Mouse (Mus musculus): ENCODE measurements around the gene Drap1.
A peak's percentile ranks its signal among the peaks of the same experiment; 100 is the strongest.

The Drap1 gene

DNA sequence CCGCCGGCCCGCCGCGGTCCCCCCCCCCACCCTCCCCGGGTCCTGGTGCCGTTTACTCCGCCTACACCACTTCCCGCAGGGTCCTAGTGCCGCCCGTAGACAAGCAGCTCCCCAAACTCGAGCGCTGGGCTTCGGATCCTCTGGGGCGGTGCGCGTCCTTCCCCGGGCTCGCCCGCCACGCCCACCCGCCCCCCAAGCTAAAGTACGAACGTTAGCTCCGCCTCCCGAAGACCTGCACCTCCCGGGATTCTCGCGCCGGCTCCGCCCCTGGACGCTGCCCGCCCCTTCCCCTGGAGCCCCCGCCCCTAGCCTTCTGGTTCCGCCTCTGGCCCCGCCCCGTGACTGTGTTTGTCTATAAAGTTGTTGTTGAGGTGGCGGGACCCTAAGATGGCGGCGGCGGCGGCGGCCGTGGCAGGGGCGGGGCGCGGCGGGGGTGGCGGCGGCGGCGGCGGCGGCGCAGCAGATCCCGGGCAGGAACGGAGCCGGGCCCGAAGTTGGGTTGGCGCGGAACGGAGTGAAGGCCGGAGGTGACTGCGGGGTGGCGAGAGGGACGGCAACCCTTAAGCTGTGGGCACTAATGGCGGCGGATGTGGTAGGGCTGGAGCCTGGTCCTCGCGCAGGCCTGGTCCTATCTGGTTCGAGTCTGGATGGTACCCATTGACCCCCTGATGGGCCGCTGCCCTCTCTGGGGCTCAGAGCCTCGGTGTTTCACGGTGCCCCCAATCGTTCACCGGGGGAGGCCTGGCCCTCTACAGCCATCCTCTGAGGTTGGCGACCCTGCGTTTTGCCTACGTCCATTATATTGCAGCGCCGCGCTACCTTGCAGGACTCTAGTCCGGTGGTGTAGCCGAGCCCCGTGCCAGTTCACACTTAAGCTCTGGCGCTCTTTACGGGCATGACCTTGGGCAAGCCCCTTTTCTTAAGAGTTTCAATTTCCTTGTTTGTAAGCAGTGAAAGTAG, at the start of gene Drap1, which contains the start of gene AI837181:
Gene Drap1, minus strand, starts transcription at position 198 of the 960 bp plus-strand sequence.
Gene AI837181, plus strand, starts transcription at position 363 of the 960 bp plus-strand sequence.
- DNase-seq (ENCODE audit: low spot score in 2 of 2) = peak; percentile 90 to 93

GRCm38 (mm10) chr19:5473720-5474119, 48.9 kb upstream of the Drap1 start, which contains the start of gene Efemp2:
Gene Efemp2 (plus strand): TSS chr19:5473954.
- peak in 1 of 2 experiments; percentile 48 for DNase-seq (ENCODE audit: low spot score in 2 of 2)

- DNase-seq (ENCODE audit: low spot score in 2 of 2) = no peak
Observed at GRCm38 (mm10) chr19:5472857-5473256, 48.1 kb upstream of the Drap1 start.

GRCm38 (mm10) chr19:5471846-5472245, 47.1 kb upstream of the Drap1 start:
- no peak for DNase-seq (ENCODE audit: low spot score in 2 of 2)

DNA sequence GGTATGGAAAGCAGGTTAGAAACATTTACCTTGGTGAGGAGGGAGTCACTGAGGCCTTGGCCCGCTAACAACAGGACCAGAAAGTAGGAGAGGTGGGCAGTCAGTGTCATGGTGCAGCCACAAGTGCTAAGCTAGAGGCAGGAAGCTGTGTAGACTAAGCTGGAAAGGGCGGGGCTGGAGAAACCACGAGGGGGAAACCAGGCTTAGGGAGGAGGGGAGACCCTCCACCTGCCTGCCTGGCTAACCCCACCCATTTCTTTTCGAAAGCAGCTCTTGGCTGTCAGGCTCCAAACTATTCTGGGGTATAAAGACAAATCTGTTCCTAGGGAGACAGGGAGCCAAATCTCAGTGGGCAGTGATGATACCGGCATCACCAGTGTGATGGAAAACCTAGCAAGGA, 43.6 kb upstream of the Drap1 start, which contains the start of gene Ctsw:
Gene Ctsw, minus strand, starts transcription at position 134 of the 400 bp plus-strand sequence.
- DNase-seq (ENCODE audit: low spot score in 2 of 2) = no peak

DNA sequence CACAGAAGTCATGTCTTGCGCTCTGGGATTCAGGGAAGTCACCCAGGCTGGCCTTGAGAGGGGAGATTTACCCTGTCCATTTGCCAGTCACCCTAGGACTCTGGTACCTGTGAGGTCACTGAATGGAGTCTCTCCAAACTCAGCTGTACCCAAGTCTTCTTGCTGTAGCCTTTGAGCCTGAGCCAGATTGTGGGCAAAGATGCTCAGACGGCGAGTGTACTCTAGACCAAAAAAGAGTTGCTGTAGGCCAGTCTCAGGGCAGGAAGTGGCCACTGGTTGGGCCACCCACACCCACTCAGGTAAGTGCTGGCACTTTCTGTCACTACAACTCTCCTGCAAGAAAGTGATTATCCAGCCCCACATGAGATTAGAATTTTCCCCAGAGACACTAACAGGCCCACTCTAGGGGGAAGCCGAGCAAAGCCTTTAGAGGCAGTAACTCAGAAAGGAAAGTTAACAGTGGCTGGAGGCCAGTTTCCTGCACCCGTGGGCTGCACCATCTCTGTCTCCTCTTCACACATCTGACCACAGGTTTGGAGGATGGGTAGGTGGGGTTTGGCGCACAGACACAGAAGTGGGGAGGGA, 42.2 kb upstream of the Drap1 start:
- DNase-seq (ENCODE audit: low spot score in 2 of 2) = no peak

DNA sequence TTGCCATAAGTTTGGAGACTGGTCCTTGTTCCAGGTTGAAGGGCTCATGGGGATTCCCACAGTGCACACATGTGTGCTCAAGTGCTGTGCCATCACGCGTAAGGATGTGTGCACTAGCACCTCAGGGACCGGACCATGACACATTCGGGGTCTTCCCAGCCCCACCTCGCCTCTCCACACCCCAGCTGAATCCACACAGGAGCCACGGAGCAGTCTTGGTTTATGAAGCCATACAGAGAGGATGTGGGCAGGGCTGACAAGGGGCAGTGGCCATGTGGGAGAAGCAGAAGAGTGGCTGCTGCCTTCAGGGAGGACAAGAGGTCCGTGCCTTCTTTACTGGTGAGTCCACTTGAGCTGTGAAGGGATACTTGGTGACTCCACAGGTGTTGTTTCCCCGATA, 40.3 kb upstream of the Drap1 start:
- DNase-seq (ENCODE audit: low spot score in 2 of 2) = no peak

GRCm38 (mm10) chr19:5463791-5464562, 39.2 kb upstream of the Drap1 start:
- DNase-seq (ENCODE audit: low spot score in 2 of 2) = no peak

GRCm38 (mm10) chr19:5463212-5463611, 38.4 kb upstream of the Drap1 start:
- DNase-seq (ENCODE audit: low spot score in 2 of 2) = no peak

- no peak for DNase-seq (ENCODE audit: low spot score in 2 of 2)
Observed at GRCm38 (mm10) chr19:5461411-5461810, 36.6 kb upstream of the Drap1 start.

DNA sequence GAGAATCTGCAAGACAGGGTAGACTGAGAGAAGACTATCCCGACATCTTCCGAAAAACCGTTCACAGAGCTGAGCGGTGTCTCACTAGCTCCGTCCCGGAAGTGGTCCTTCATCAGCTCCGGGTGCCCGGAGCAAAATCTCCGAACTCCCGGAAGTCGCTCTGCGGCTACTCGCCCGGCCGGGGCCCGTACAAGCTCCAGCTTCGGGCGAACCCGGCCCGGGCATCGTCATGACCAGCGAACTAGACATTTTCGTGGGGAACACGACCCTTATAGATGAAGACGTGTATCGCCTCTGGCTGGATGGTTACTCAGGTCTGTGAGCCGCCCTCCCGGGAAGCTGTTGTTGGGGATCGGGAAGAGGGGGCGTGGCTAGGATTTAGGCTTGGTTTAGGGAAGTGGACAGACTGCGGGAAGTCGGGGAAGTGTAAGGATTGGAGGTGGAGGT, 35.7 kb upstream of the Drap1 start, which contains the start of gene Fibp:
Gene Fibp, plus strand, starts transcription at position 151 of the 447 bp plus-strand sequence.
- peak; percentile 73 to 79 for DNase-seq (ENCODE audit: low spot score in 2 of 2)

GRCm38 (mm10) chr19:5459896-5460295, 35.1 kb upstream of the Drap1 start:
- no peak for DNase-seq (ENCODE audit: low spot score in 2 of 2)

DNA sequence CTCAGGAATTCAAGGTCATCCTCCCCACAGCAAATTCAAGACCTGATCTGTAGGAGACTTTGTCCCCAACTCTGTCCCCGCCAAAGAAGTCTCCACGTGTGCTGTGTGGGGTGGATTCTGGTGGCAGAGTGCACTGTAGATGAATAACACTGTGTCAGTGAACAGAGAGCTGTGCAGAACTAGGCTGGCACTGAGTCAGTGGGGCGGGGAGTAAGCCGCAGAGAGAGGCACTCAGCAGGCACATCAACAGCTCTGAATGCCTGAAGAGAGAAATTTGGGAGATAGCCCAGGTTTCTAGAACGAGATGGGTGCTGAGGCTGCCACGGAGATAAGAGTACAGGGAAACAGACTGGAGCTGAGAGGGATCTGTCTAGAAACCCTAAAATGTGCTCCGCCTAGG, 34.2 kb upstream of the Drap1 start:
- no peak for DNase-seq (ENCODE audit: low spot score in 2 of 2)

DNA sequence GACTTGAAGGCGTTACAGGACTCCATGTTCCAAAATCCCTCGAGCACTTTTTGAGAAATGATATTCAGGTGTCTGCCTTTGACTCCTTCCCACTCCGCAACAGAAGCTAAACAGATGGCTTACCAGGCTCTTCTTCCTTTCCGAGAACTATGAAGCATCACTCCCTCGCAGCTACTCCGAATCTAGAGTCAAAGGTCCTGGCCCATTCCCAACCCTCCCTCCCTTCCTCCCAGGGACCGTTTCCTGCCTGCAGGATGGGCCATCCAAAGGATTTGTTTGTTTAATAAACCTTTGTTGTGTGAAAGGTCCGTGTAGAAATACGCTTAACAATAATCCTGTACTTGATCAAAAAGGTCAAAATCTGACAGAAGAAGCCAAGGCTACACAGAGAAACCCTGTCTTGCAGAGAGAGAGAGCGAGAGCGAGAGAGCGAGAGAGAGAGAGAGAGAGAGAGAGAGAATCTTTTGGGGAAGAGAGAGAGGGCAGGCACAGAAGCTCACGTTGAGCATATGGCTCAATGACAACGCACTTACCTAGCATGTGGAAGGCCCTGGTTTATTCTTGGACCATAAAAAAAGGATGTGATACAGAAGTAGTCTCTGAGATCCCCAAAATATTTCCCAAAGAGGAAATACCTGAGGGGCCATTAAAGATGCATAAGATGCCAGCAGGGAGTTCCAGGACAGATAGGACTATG, 33.1 kb upstream of the Drap1 start, which contains the start of gene Ccdc85b:
Gene Ccdc85b, minus strand, starts transcription at position 149 of the 697 bp plus-strand sequence.
- no peak for DNase-seq (ENCODE audit: low spot score in 2 of 2)

DNA sequence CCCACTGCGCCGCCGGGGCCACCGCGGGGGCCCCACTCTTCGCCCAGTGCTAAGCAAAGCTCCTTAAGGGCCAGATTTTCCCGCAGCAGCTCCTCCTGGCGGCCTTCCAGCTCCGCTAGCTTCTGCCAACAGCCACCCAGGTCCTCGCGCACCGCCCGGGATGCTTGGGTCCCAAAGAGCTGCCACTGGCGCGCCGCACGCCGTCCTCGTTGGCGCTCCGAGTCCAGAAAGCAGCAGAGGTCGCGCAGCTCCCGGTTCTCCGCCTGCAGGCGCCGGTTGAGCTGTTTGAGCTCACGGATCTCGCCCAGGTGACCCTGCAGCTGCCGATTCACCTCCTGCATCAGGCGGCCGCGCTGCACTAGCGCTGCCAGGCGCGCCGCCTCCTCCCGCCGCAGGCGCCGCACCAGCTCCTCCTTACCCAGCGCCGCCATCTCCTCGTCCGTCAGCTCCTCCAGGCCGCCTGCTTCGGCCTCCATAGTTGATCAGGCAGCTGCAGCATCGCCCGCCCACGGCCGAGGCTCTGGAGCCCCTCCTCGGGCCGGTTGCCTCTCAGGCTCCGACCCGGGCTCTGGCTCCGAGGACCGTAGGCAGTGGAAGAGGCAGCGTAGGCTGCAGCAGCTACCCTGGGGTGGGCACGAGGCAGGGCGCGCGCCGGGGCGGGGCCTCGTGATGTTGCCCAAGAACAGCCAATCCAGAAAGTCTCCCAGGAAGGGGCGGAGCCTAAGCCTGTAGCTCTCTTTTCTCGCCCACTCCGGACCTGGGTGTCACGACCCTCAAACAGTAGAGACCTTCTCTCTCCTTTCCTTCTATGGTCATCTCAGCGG, 32.4 kb upstream of the Drap1 start:
- DNase-seq (ENCODE audit: low spot score in 2 of 2) = peak; percentile 96

DNA sequence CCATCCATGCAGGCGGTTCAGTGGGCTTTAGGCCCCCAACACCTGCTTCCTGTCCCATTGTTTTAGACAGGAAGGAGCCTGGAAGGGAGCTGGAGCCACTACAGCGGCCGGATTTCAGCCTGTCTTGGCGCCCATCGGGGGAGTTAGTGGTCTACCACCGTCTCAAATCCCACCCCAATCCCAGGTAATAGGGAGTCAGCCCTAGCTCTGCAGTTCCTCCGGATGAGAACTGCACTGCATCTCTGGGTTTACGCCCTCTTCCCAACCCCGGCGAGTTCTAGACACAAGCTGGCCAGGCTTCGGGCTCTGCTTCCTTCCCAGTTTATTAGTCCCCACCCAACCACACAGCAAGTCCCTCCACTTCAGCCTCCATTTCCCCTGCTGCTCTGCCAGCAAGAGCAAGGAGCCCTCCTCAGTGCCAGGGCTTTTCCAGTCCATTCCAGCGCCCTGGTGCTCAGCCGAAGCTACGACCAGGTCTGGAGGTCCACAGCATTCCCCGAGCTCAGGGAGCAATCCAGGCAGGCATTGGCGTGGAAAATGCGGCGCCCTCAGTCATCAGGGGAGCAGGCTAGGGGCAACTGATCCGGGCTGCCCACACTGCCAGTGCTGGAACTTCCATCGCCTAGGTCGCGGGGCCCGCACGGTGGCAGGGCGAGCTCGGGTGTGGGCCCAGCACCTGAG, 31.6 kb upstream of the Drap1 start:
- DNase-seq (ENCODE audit: low spot score in 2 of 2) = no peak

DNA sequence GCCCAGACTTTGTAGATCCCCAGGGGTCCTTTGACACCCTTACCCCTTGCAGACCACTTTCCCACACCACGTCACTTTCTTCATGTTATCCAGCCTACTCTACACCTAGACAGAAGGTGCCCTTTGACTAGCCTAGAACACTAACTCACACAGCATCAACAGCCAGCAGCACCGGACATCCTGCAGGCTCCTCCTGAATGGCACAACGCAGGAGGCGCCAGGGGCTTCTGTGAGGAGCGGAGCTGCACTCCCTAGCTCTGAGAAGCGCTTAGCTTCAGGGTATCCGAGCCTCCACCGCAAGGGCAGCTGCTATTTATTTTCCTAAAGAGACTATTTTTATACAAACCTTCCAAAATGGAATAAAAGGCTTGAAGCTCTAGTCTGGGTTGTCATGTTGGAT, 30.8 kb upstream of the Drap1 start:
- DNase-seq (ENCODE audit: low spot score in 2 of 2) = no peak

GRCm38 (mm10) chr19:5455037-5455436, 30.3 kb upstream of the Drap1 start:
- no peak for DNase-seq (ENCODE audit: low spot score in 2 of 2)

DNA sequence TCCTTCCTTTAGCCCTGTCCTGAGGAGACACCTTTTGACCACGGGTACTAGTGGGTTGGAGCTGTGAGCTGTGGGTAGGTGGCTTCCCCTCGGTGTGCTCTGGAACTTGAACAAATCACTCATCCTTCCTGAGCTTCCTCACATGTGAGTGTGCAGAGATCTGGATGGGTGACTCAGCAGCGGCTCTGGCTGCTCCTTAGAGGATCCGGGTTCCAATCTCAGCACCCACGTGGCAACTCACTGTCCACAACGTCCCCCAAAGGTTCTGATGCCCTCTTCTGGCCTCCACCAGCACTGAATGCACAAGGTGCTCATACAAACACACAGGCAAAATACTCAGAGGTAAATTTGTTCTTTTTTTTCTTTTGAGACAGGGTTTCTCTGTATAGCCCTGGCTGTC, 27.0 kb upstream of the Drap1 start:
- no peak for DNase-seq (ENCODE audit: low spot score in 2 of 2)

- DNase-seq (ENCODE audit: low spot score in 2 of 2) = no peak
Observed at GRCm38 (mm10) chr19:5449673-5450072, 24.9 kb upstream of the Drap1 start.

All from right cerebral cortex, postnatal 36 days (tissue).